Mouse (Mus musculus) stomach, embryonic 14.5 days (tissue): ENCODE results near the gene Copz2. TPM values are rescaled to one million over a fixed set of nuclear protein-coding genes. Genes with fewer than 3 reads are reported as not detected.

Source experiments
- ATAC-seq: fragments of 200-750 bp; cut with Nextera tagmentation; 2 replicates; pipeline ENCODE4 v1.8.0; 2017; ENCODE audit warnings: low read depth, moderate TSS enrichment; ENCODE audit not compliant: insufficient number of reproducible peaks, insufficient read depth, low FRiP score
- H3K27ac ChIP-seq: fragments of 300-500 bp; sonication (generic); 2 replicates; pipeline ENCODE4 v1.5.1; 2014; ENCODE audit warnings: mild to moderate bottlenecking, low read length, moderate library complexity, mixed read lengths
- H3K27me3 ChIP-seq: fragments of 300-500 bp; sonication (generic); 2 replicates; pipeline ENCODE4 v1.6.1; 2014; ENCODE audit warnings: low read length, control low read depth, mixed read lengths; ENCODE audit not compliant: control insufficient read depth, insufficient read depth
- H3K36me3 ChIP-seq: fragments of 300-500 bp; sonication (generic); 2 replicates; pipeline ENCODE4 v1.6.1; 2014; ENCODE audit warnings: mild to moderate bottlenecking, control low read depth, low read length, moderate library complexity, mixed read lengths; ENCODE audit not compliant: control insufficient read depth, insufficient read depth
- H3K4me1 ChIP-seq: fragments of 300-500 bp; sonication (generic); 2 replicates; pipeline ENCODE4 v1.6.1; 2014; ENCODE audit warnings: low read length, control low read depth, mixed read lengths; ENCODE audit not compliant: control insufficient read depth, insufficient read depth
- H3K4me2 ChIP-seq: fragments of 300-500 bp; sonication (generic); replicated peaks from 2 replicates; pipeline ENCODE4 v1.6.1; 2014; ENCODE audit warnings: low read depth, low read length, control low read depth
- H3K4me3 ChIP-seq: fragments of 300-500 bp; sonication (generic); 2 replicates; pipeline ENCODE4 v1.5.1; 2014; ENCODE audit warnings: low read depth, low read length, control low read depth
- H3K9ac ChIP-seq: fragments of 300-500 bp; sonication (generic); replicated peaks from 2 replicates; pipeline ENCODE4 v1.6.1; 2014; ENCODE audit warnings: low read depth, mild to moderate bottlenecking, control low read depth, low read length, moderate library complexity, mixed read lengths
- H3K9me3 ChIP-seq: fragments of 300-500 bp; sonication (generic); 2 replicates; pipeline ENCODE4 v1.6.1; 2016; ENCODE audit warnings: low read depth, low read length, control low read depth; ENCODE audit not compliant: control insufficient read depth
- WGBS: fragments of 180-500 bp; shearing (Covaris S2); extraction: QIAGEN DNeasy Blood & Tissue Kit; methylation state at CpG from one replicate; pipeline ENCODE4 v1.1.7; 2014; 5-methylcytosine and 5-hydroxymethylcytosine counted together
- polyA plus RNA-seq: library from polyadenylated mRNA; unstranded; fragments of >200 nt; fragmentation: Nextera tagmentation; extraction: Ambion mirVana; gene quantifications from 2 replicates; pipeline ENCODE4 v1.2.1, GENCODE M21; 2014

Gene Copz2
- polyA plus RNA-seq, 1 experiment from 2014 or later = 141 TPM

GRCm38 (mm10) chr11:96831516-96831915 lies 18.2 kb upstream of the Copz2 start:
- Histone ChIP-seq H3K9me3 (no peaks in the 10 kb centered on the region), H3K27ac (no peak overlapping the region), H3K4me2 (no peak overlapping the region), H3K4me3 (no peak overlapping the region), H3K36me3 (peaks cover 8% of the 10 kb centered on the region), H3K4me1 (peaks cover 27% of the 10 kb centered on the region), H3K27me3 (no peaks in the 10 kb centered on the region), H3K9ac (no peak overlapping the region)
- ATAC-seq = no peak
- WGBS = 52% methylated on average over 4 of the region's 4 CpGs

GRCm38 (mm10) chr11:96832541-96832940 lies 17.1 kb upstream of the Copz2 start:
- Histone ChIP-seq H3K4me2 (no peak overlapping the region), H3K27ac (no peak overlapping the region), H3K4me1 (peaks cover 17% of the 10 kb centered on the region), H3K9ac (no peak overlapping the region), H3K4me3 (no peak overlapping the region), H3K36me3 (no peaks in the 10 kb centered on the region; the same call in 1 of the 2 replicates), H3K27me3 (no peaks in the 10 kb centered on the region), H3K9me3 (no peaks in the 10 kb centered on the region)
- ATAC-seq = no peak
- WGBS = 89% methylated on average over 3 of the region's 3 CpGs

- no peak overlapping the region for H3K9ac ChIP-seq
- H3K9me3 ChIP-seq = no peaks in the 10 kb centered on the region
- H3K4me1 ChIP-seq = peaks cover 12% of the 10 kb centered on the region
- no peak overlapping the region for H3K4me2 ChIP-seq
- no peak overlapping the region for H3K4me3 ChIP-seq
- no peaks in the 10 kb centered on the region for H3K27me3 ChIP-seq
- no peak overlapping the region for H3K27ac ChIP-seq
- H3K36me3 ChIP-seq = no peaks in the 10 kb centered on the region
- no peak for ATAC-seq
- 61% methylated on average over 2 of the region's 2 CpGs for WGBS
Observed at GRCm38 (mm10) chr11:96832973-96833372, 16.7 kb upstream of the Copz2 start.

GRCm38 (mm10) chr11:96834127-96834526 lies 15.5 kb upstream of the Copz2 start:
- H3K4me1 ChIP-seq = peaks cover 4% of the 10 kb centered on the region; the same call in 1 of the 2 replicates
- no peak overlapping the region for H3K9ac ChIP-seq
- no peaks in the 10 kb centered on the region for H3K36me3 ChIP-seq
- H3K9me3 ChIP-seq = no peaks in the 10 kb centered on the region
- no peaks in the 10 kb centered on the region for H3K27me3 ChIP-seq
- H3K27ac ChIP-seq = no peak overlapping the region
- H3K4me2 ChIP-seq = no peak overlapping the region
- no peak overlapping the region for H3K4me3 ChIP-seq
- 96% methylated on average over 1 of the region's 1 CpGs for WGBS
- no peak for ATAC-seq

- whole genome bisulfite sequencing = 28% methylated on average over 9 of the region's 9 CpGs
- H3K4me2 ChIP-seq = no peak overlapping the region
- H3K9ac ChIP-seq = no peak overlapping the region
- H3K9me3 ChIP-seq = no peaks in the 10 kb centered on the region
- no peaks in the 10 kb centered on the region for H3K36me3 ChIP-seq
- no peaks in the 10 kb centered on the region for H3K4me1 ChIP-seq
- ATAC-seq = no peak
- no peak overlapping the region for H3K27ac ChIP-seq
- H3K27me3 ChIP-seq = no peaks in the 10 kb centered on the region
- H3K4me3 ChIP-seq = no peak overlapping the region
Observed at GRCm38 (mm10) chr11:96837298-96837697, 12.4 kb upstream of the Copz2 start.

GRCm38 (mm10) chr11:96838341-96838740 lies 11.3 kb upstream of the Copz2 start:
- H3K9me3 ChIP-seq = no peaks in the 10 kb centered on the region
- no peak overlapping the region for H3K27ac ChIP-seq
- H3K36me3 ChIP-seq = no peaks in the 10 kb centered on the region
- WGBS = 52% methylated on average over 4 of the region's 4 CpGs
- H3K27me3 ChIP-seq = no peaks in the 10 kb centered on the region
- no peak overlapping the region for H3K9ac ChIP-seq
- H3K4me2 ChIP-seq = no peak overlapping the region
- no peak overlapping the region for H3K4me3 ChIP-seq
- H3K4me1 ChIP-seq = no peaks in the 10 kb centered on the region
- ATAC-seq = no peak

- Histone ChIP-seq H3K27me3 (no peaks in the 10 kb centered on the region), H3K27ac (no peak overlapping the region), H3K4me1 (no peaks in the 10 kb centered on the region), H3K4me3 (no peak overlapping the region), H3K9me3 (no peaks in the 10 kb centered on the region), H3K9ac (no peak overlapping the region), H3K4me2 (no peak overlapping the region), H3K36me3 (no peaks in the 10 kb centered on the region)
- ATAC-seq = no peak
- WGBS = 83% methylated on average over 7 of the region's 7 CpGs
Observed at GRCm38 (mm10) chr11:96839428-96839827, 10.2 kb upstream of the Copz2 start.

- Histone ChIP-seq H3K9me3 (no peaks in the 10 kb centered on the region), H3K27ac (no peak overlapping the region), H3K27me3 (no peaks in the 10 kb centered on the region), H3K4me1 (no peaks in the 10 kb centered on the region), H3K4me3 (no peak overlapping the region), H3K4me2 (no peak overlapping the region), H3K9ac (no peak overlapping the region), H3K36me3 (no peaks in the 10 kb centered on the region)
- no peak for ATAC-seq
- 70% methylated on average over 3 of the region's 3 CpGs for WGBS
Observed at GRCm38 (mm10) chr11:96839877-96840276, 9.8 kb upstream of the Copz2 start.

- H3K4me1 ChIP-seq = no peaks in the 10 kb centered on the region
- no peak for ATAC-seq
- no peak overlapping the region for H3K27ac ChIP-seq
- no peaks in the 10 kb centered on the region for H3K36me3 ChIP-seq
- 41% methylated on average over 8 of the region's 8 CpGs for WGBS
- H3K4me3 ChIP-seq = no peak overlapping the region
- H3K9me3 ChIP-seq = no peaks in the 10 kb centered on the region
- no peak overlapping the region for H3K9ac ChIP-seq
- no peak overlapping the region for H3K4me2 ChIP-seq
- H3K27me3 ChIP-seq = no peaks in the 10 kb centered on the region
Observed at GRCm38 (mm10) chr11:96840290-96840689, 9.4 kb upstream of the Copz2 start.
